8 mouse cellular contexts compared by ENCODE assay signal in the genomic region with DNA sequence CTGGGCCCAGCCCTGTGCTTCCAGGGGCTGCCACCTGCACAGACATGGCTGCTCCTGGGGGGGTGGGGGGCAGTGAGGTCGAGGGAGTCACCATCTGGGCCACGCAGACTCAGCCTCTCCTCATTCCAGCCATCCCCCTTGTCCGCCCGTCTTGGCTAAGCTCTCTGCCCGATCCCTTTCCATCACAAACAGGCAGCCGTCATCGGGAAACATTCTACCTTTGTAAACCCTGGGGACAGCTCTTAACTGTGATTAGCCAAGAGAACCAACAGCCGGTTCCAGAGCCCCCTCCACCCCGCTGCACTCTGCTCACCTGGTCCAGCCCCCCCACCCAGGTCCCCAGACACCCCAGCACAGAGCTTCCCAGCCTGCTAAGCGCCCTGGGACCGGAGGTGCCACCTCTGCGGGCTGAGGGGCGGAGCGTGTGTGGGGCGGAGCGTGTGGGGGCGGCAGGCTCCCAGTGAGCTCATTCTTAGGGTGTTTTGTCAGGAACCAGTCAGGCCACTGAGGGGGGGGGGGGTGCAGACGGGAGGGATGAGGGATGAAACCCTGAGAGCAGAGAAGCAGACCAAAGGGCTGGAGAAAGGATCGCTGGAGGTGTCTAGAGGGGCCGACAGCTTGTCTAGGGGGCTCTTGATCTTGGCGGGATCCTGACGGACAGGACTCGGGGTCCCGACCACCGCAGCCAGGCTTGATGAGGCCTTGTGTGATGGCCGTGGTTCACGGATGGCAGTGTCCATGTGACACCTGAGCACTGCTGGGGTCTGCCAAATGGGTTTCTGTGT. TPM values are rescaled to one million over a fixed set of nuclear protein-coding genes. Genes with fewer than 3 reads are reported as not detected.
DNase-seq lines count a peak whose midpoint lies in the region; ATAC-seq and TF ChIP-seq lines count a peak whose summit lies in the region.

No protein-coding gene starts in this region.

- no peak overlapping the region for H3K27ac ChIP-seq in forebrain, embryonic 15.5 days (replicated peaks)
- no peak overlapping the region for H3K27ac ChIP-seq in kidney, adult 2 months (ENCODE audit: insufficient read depth, low read depth, low read length)
- peak overlapping the region; percentile 69 for H3K27ac ChIP-seq in lung, embryonic 15.5 days

- no peak for TF ChIP-seq POLR2A in kidney, adult 2 months (IDR thresholded peaks at IDR 0.05; ENCODE audit: low read depth, low read length)

- H3K9ac ChIP-seq in forebrain, embryonic 15.5 days (replicated peaks), result peak overlapping the region; percentile 5; the same call in 1 of the 2 replicates
- peak overlapping the region; percentile 31 for H3K9ac ChIP-seq in lung, embryonic 15.5 days

- H3K9me3 ChIP-seq in forebrain, embryonic 15.5 days, result no peaks in the 10 kb centered on the region
- no peaks in the 10 kb centered on the region for H3K9me3 ChIP-seq in lung, embryonic 15.5 days

- H3K4me1 ChIP-seq in forebrain, embryonic 15.5 days, result peaks cover 19% of the 10 kb centered on the region
- no peaks in the 10 kb centered on the region for H3K4me1 ChIP-seq in kidney, adult 2 months (ENCODE audit: control insufficient read depth, insufficient read depth, low read length)
- peaks cover 6% of the 10 kb centered on the region; the same call in 1 of the 2 replicates for H3K4me1 ChIP-seq in lung, embryonic 15.5 days

- peaks cover 33% of the 10 kb centered on the region for H3K27me3 ChIP-seq in forebrain, embryonic 15.5 days
- no peaks in the 10 kb centered on the region for H3K27me3 ChIP-seq in kidney, adult 2 months (replicated peaks; ENCODE audit: control insufficient read depth, insufficient read depth, low read length)
- H3K27me3 ChIP-seq in lung, embryonic 15.5 days, result peaks cover 41% of the 10 kb centered on the region

- no peak for ATAC-seq in forebrain, embryonic 15.5 days (replicated peaks)
- ATAC-seq in lung, embryonic 15.5 days (ENCODE audit: borderline replicate concordance, extremely low read depth, low FRiP score, low TSS enrichment), result peak; percentile 57; the same call in 1 of the 2 replicates
- no peak for ATAC-seq in erythroid progenitor cell, adult 5-6 weeks (replicated peaks; ENCODE audit: low FRiP score, poor library complexity, severe bottlenecking)

- peaks cover 10% of the 10 kb centered on the region; the same call in 1 of the 2 replicates for H3K36me3 ChIP-seq in forebrain, embryonic 15.5 days
- no peaks in the 10 kb centered on the region for H3K36me3 ChIP-seq in kidney, adult 2 months (ENCODE audit: control insufficient read depth, insufficient read depth, low read length)
- H3K36me3 ChIP-seq in lung, embryonic 15.5 days, result peaks cover 11% of the 10 kb centered on the region; the same call in 1 of the 2 replicates

- WGBS in forebrain, embryonic 15.5 days, result 2% methylated on average over 27 of the region's 27 CpGs
- 3% methylated on average over 26 of the region's 27 CpGs for WGBS in kidney, adult 2 months
- WGBS in lung, embryonic 15.5 days, result 2% methylated on average over 27 of the region's 27 CpGs

- H3K4me3 ChIP-seq in forebrain, embryonic 15.5 days, result peak overlapping the region; percentile 28
- H3K4me3 ChIP-seq in kidney, adult 2 months (ENCODE audit: insufficient read depth, low read depth, low read length), result peak overlapping the region; percentile 9; the same call in 1 of the 2 replicates
- H3K4me3 ChIP-seq in lung, embryonic 15.5 days, result peak overlapping the region; percentile 34

- no peak for TF ChIP-seq CTCF in kidney, adult 2 months (conservative IDR thresholded peaks at IDR 0.05; ENCODE audit: insufficient read depth, insufficient read length, low read depth, low read length)

- DNase-seq in 3134 (ENCODE audit: extremely low read depth, insufficient read length, low spot score), result peak; percentile 83
- peak; percentile 87 for DNase-seq in NIH3T3 (ENCODE audit: low read depth)
- DNase-seq in kidney, adult 2 months, result peak; percentile 59
- DNase-seq in retina, postnatal 1 day, result peak; percentile 82
- no peak for DNase-seq in cerebellum, adult 9-10 months

- H3K4me2 ChIP-seq in forebrain, embryonic 15.5 days (replicated peaks), result peak overlapping the region; percentile 48
- H3K4me2 ChIP-seq in lung, embryonic 15.5 days, result peak overlapping the region; percentile 68

RNA-seq across cellular contexts. Expression of gene Klc3, which starts 4.2 kb away (rescaled TPM):
- 2.2 and 2.3 TPM in 2 replicates for polyA plus RNA-seq in forebrain, embryonic 15.5 days (2015; fragmentation: Nextera tagmentation; extraction: Ambion mirVana)
- 3.7 and 5.0 TPM in 2 replicates for polyA plus RNA-seq in kidney, adult 2 months (2012; rRNA removed)
- polyA plus RNA-seq in lung, embryonic 15.5 days (2015; fragmentation: Nextera tagmentation; extraction: Ambion mirVana), result 13.3 and 18.4 TPM in 2 replicates
- total RNA-seq in erythroid progenitor cell, adult 5-6 weeks (2015; ENCODE audit: low replicate concordance), result 2.5 TPM in 1 of 2 replicates, not detected in the other
- total RNA-seq in erythroid progenitor cell, adult 5-6 weeks (2017; ENCODE audit: low replicate concordance), result not detected in 2 replicates

RNA-seq across cellular contexts. Expression of gene Ckm, which starts 4.9 kb away (rescaled TPM):
- 0.19 and 0.31 TPM in 2 replicates for polyA plus RNA-seq in forebrain, embryonic 15.5 days (2015; fragmentation: Nextera tagmentation; extraction: Ambion mirVana)
- 2.0 and 420 TPM in 2 replicates for polyA plus RNA-seq in kidney, adult 2 months (2012; rRNA removed)
- 52.5 and 53.0 TPM in 2 replicates for polyA plus RNA-seq in lung, embryonic 15.5 days (2015; fragmentation: Nextera tagmentation; extraction: Ambion mirVana)
- not detected in 2 replicates for total RNA-seq in erythroid progenitor cell, adult 5-6 weeks (2015; ENCODE audit: low replicate concordance)
- not detected in 2 replicates for total RNA-seq in erythroid progenitor cell, adult 5-6 weeks (2017; ENCODE audit: low replicate concordance)

RNA-seq across cellular contexts. Expression of gene Ercc2, which starts 17.9 kb away (rescaled TPM):
- 22.8 and 24.2 TPM in 2 replicates for polyA plus RNA-seq in forebrain, embryonic 15.5 days (2015; fragmentation: Nextera tagmentation; extraction: Ambion mirVana)
- 32.4 and 39.9 TPM in 2 replicates for polyA plus RNA-seq in kidney, adult 2 months (2012; rRNA removed)
- polyA plus RNA-seq in lung, embryonic 15.5 days (2015; fragmentation: Nextera tagmentation; extraction: Ambion mirVana), result 14.4 and 15.7 TPM in 2 replicates
- total RNA-seq in erythroid progenitor cell, adult 5-6 weeks (2015; ENCODE audit: low replicate concordance), result 1.7 and 1.8 TPM in 2 replicates
- total RNA-seq in erythroid progenitor cell, adult 5-6 weeks (2017; ENCODE audit: low replicate concordance), result 5.3 and 11.3 TPM in 2 replicates

RNA-seq across cellular contexts. Expression of gene Ppp1r13l, which starts 40.1 kb away (rescaled TPM):
- polyA plus RNA-seq in forebrain, embryonic 15.5 days (2015; fragmentation: Nextera tagmentation; extraction: Ambion mirVana), result 2.6 and 2.7 TPM in 2 replicates
- polyA plus RNA-seq in kidney, adult 2 months (2012; rRNA removed), result 5.9 and 6.8 TPM in 2 replicates
- 6.3 and 6.8 TPM in 2 replicates for polyA plus RNA-seq in lung, embryonic 15.5 days (2015; fragmentation: Nextera tagmentation; extraction: Ambion mirVana)
- not detected in 2 replicates for total RNA-seq in erythroid progenitor cell, adult 5-6 weeks (2015; ENCODE audit: low replicate concordance)
- 0.64 and 1.7 TPM in 2 replicates for total RNA-seq in erythroid progenitor cell, adult 5-6 weeks (2017; ENCODE audit: low replicate concordance)

RNA-seq across cellular contexts. Expression of gene Cd3eap, which starts 40.4 kb away (rescaled TPM):
- polyA plus RNA-seq in forebrain, embryonic 15.5 days (2015; fragmentation: Nextera tagmentation; extraction: Ambion mirVana), result 23.9 and 24.0 TPM in 2 replicates
- polyA plus RNA-seq in kidney, adult 2 months (2012; rRNA removed), result 5.3 and 5.9 TPM in 2 replicates
- polyA plus RNA-seq in lung, embryonic 15.5 days (2015; fragmentation: Nextera tagmentation; extraction: Ambion mirVana), result 20.1 and 21.7 TPM in 2 replicates
- total RNA-seq in erythroid progenitor cell, adult 5-6 weeks (2015; ENCODE audit: low replicate concordance), result 2.1 and 3.6 TPM in 2 replicates
- total RNA-seq in erythroid progenitor cell, adult 5-6 weeks (2017; ENCODE audit: low replicate concordance), result 0.45 and 4.0 TPM in 2 replicates
